Mouse (Mus musculus) CH12.LX (cell line): ENCODE data around the gene Slc4a11. TPM values are rescaled to one million over a fixed set of nuclear protein-coding genes. Genes with fewer than 3 reads are reported as not detected.

Experiments used
- DNase-seq: peaks from one replicate; pipeline ENCODE4 v3.0.0-alpha.2; 2013; ENCODE audit errors: extremely low read depth
- H3K27ac ChIP-seq: 2 replicates; pipeline ENCODE4 v1.5.1; 2012; ENCODE audit warnings: low read depth, mild to moderate bottlenecking, control low read depth, moderate library complexity; ENCODE audit not compliant: insufficient read depth
- H3K27me3 ChIP-seq: replicated peaks from 2 replicates; pipeline ENCODE3; 2012; ENCODE audit warnings: inconsistent platforms
- H3K36me3 ChIP-seq, 2 experiments: replicated peaks in 1 of 2; 2 replicates each; pipeline versions ENCODE3 to v1.6.1; 2012; ENCODE audit warnings: inconsistent platforms in 1 of 2, low read length in 1 of 2, mild to moderate bottlenecking in 1 of 2, mixed read lengths in 1 of 2, moderate library complexity in 1 of 2; ENCODE audit not compliant: control insufficient read depth in 1 of 2, insufficient read depth in 1 of 2
- H3K4me1 ChIP-seq, 2 experiments: 2 replicates each; pipeline ENCODE4 v1.6.1; 2012; ENCODE audit warnings: inconsistent platforms in 1 of 2, moderate library complexity in 1 of 2; ENCODE audit not compliant: insufficient read depth in 2 of 2, control insufficient read depth in 1 of 2
- H3K4me2 ChIP-seq: 2 replicates; pipeline ENCODE4 v1.6.1; 2012; ENCODE audit warnings: low read depth, mild to moderate bottlenecking, control low read depth; ENCODE audit not compliant: poor library complexity, insufficient read depth, severe bottlenecking
- H3K4me3 ChIP-seq, 3 experiments: fragments of 150-350 bp in 1 of 3; sonication (generic) in 1 of 3; replicated peaks in 1 of 3; 2 replicates each; pipeline versions ENCODE3 to v1.5.1; 2011 to 2012; ENCODE audit warnings: low read depth in 2 of 3, low read length in 2 of 3, mild to moderate bottlenecking in 2 of 3, moderate library complexity in 2 of 3, control low read depth in 1 of 3, improper control_type of control experiment in 1 of 3, inconsistent platforms in 1 of 3, mixed read lengths in 1 of 3; ENCODE audit not compliant: poor library complexity in 1 of 3
- H3K79me2 ChIP-seq: replicated peaks from 2 replicates; pipeline ENCODE4 v1.6.1; 2012; ENCODE audit warnings: mild to moderate bottlenecking, moderate library complexity; ENCODE audit not compliant: control insufficient read depth, poor library complexity, insufficient read depth, severe bottlenecking; ENCODE audit errors: extremely low read depth
- H3K9ac ChIP-seq: 2 replicates; pipeline ENCODE4 v1.6.1; 2012; ENCODE audit warnings: low read depth, mild to moderate bottlenecking, control low read depth, moderate library complexity; ENCODE audit not compliant: insufficient read depth
- H3K9me3 ChIP-seq: replicated peaks from 2 replicates; pipeline ENCODE3; 2012; ENCODE audit warnings: low read length, inconsistent platforms, mixed read lengths
- BHLHE40 ChIP-seq: IDR thresholded peaks from 2 replicates; pipeline ENCODE4 v1.6.1; 2011; ENCODE audit warnings: mild to moderate bottlenecking, low read depth, low read length, improper control_type of control experiment
- CHD1 ChIP-seq: IDR thresholded peaks from 2 replicates; pipeline ENCODE4 v1.6.1; 2012; ENCODE audit warnings: low read depth, low read length, improper control_type of control experiment, inconsistent platforms
- CHD2 ChIP-seq: IDR thresholded peaks from 2 replicates; pipeline ENCODE4 v1.6.1; 2011; ENCODE audit warnings: low read length, improper control_type of control experiment
- CTCF ChIP-seq, 2 experiments: IDR thresholded peaks in 1 of 2; conservative IDR thresholded peaks in 1 of 2; 2 replicates each; pipeline ENCODE4 v1.5.1; 2011 to 2012; ENCODE audit warnings: low read depth in 2 of 2, low read length in 2 of 2, improper control_type of control experiment in 1 of 2, inconsistent platforms in 1 of 2, mild to moderate bottlenecking in 1 of 2, moderate library complexity in 1 of 2
- E2F4 ChIP-seq: IDR thresholded peaks from 2 replicates; pipeline ENCODE4 v1.6.1; 2011; ENCODE audit warnings: low read depth, low read length, improper control_type of control experiment; ENCODE audit not compliant: insufficient replicate concordance
- ELF1 ChIP-seq: IDR thresholded peaks from 2 replicates; pipeline ENCODE4 v1.6.1; 2014; ENCODE audit warnings: low read depth, mild to moderate bottlenecking, inconsistent platforms, low read length, improper control_type of control experiment
- EP300 ChIP-seq: IDR thresholded peaks from 2 replicates; pipeline ENCODE4 v1.6.1; 2011; ENCODE audit warnings: low read length, improper control_type of control experiment
- GABPA ChIP-seq: IDR thresholded peaks from 2 replicates; pipeline ENCODE4 v1.6.1; 2012; ENCODE audit warnings: low read depth, low read length, improper control_type of control experiment, inconsistent platforms; ENCODE audit not compliant: insufficient replicate concordance
- HCFC1 ChIP-seq: IDR thresholded peaks from 2 replicates; pipeline ENCODE4 v1.6.1; 2012; ENCODE audit warnings: low read depth, mild to moderate bottlenecking, inconsistent platforms, low read length, improper control_type of control experiment
- IRF4 ChIP-seq: IDR thresholded peaks from 2 replicates; pipeline ENCODE4 v1.6.1; 2014; ENCODE audit warnings: low read depth, mild to moderate bottlenecking, inconsistent platforms, low read length, improper control_type of control experiment
- JUN ChIP-seq: IDR thresholded peaks from 2 replicates; pipeline ENCODE4 v1.6.1; 2011; ENCODE audit warnings: low read depth, mild to moderate bottlenecking, low read length, improper control_type of control experiment, moderate library complexity; ENCODE audit not compliant: insufficient read depth
- JUND ChIP-seq: conservative IDR thresholded peaks from 2 replicates; pipeline ENCODE4 v1.6.1; 2011; ENCODE audit warnings: low read depth, low read length, improper control_type of control experiment
- KAT2A ChIP-seq: IDR thresholded peaks from 2 replicates; pipeline ENCODE4 v1.6.1; 2012; ENCODE audit warnings: low read length, improper control_type of control experiment, inconsistent platforms; ENCODE audit not compliant: insufficient replicate concordance
- MAFK ChIP-seq: IDR thresholded peaks from 2 replicates; pipeline ENCODE4 v1.6.1; 2011; ENCODE audit warnings: low read length, improper control_type of control experiment; ENCODE audit not compliant: insufficient replicate concordance
- MAX ChIP-seq: IDR thresholded peaks from 2 replicates; pipeline ENCODE4 v1.6.1; 2011; ENCODE audit warnings: low read length, improper control_type of control experiment
- MAZ ChIP-seq: IDR thresholded peaks from 2 replicates; pipeline ENCODE4 v1.6.1; 2012; ENCODE audit warnings: low read depth, mild to moderate bottlenecking, inconsistent platforms, low read length, improper control_type of control experiment, moderate library complexity
- MEF2A ChIP-seq: IDR thresholded peaks from 2 replicates; pipeline ENCODE4 v1.6.1; 2014; ENCODE audit warnings: low read depth, mild to moderate bottlenecking, inconsistent platforms, low read length, improper control_type of control experiment, borderline replicate concordance
- MXI1 ChIP-seq: IDR thresholded peaks from 2 replicates; pipeline ENCODE4 v1.6.1; 2011; ENCODE audit warnings: mild to moderate bottlenecking, low read depth, low read length, improper control_type of control experiment
- MYC ChIP-seq: IDR thresholded peaks from 2 replicates; pipeline ENCODE4 v1.6.1; 2011; ENCODE audit warnings: low read depth, mild to moderate bottlenecking, improper control_type of control experiment, low read length
- NELFE ChIP-seq: IDR thresholded peaks from 2 replicates; pipeline ENCODE4 v1.6.1; 2011; ENCODE audit warnings: low read depth, low read length, improper control_type of control experiment
- NRF1 ChIP-seq: IDR thresholded peaks from 2 replicates; pipeline ENCODE4 v1.6.1; 2014; ENCODE audit warnings: low read depth, mild to moderate bottlenecking, inconsistent platforms, low read length, improper control_type of control experiment, moderate library complexity
- PAX5 ChIP-seq: IDR thresholded peaks from 2 replicates; pipeline ENCODE4 v1.6.1; 2012; ENCODE audit warnings: low read length, inconsistent platforms, mixed read lengths
- POLR2A ChIP-seq: IDR thresholded peaks from 2 replicates; pipeline ENCODE4 v1.6.1; 2011; ENCODE audit warnings: low read depth, mild to moderate bottlenecking, improper control_type of control experiment, low read length
- POLR2AphosphoS2 ChIP-seq: IDR thresholded peaks from 2 replicates; pipeline ENCODE4 v1.6.1; 2011; ENCODE audit warnings: low read depth, low read length, improper control_type of control experiment
- RAD21 ChIP-seq: IDR thresholded peaks from 2 replicates; pipeline ENCODE4 v1.6.1; 2011; ENCODE audit warnings: low read depth, mild to moderate bottlenecking, low read length, improper control_type of control experiment, moderate library complexity
- RCOR1 ChIP-seq: conservative IDR thresholded peaks from 2 replicates; pipeline ENCODE4 v1.6.1; 2012; ENCODE audit warnings: low read depth, mild to moderate bottlenecking, inconsistent platforms, low read length, improper control_type of control experiment
- SIN3A ChIP-seq: IDR thresholded peaks from 2 replicates; pipeline ENCODE4 v1.6.1; 2012; ENCODE audit warnings: low read length, improper control_type of control experiment, inconsistent platforms
- SMC3 ChIP-seq: IDR thresholded peaks from 2 replicates; pipeline ENCODE4 v1.6.1; 2011; ENCODE audit warnings: low read depth, low read length, improper control_type of control experiment
- TCF12 ChIP-seq: IDR thresholded peaks from 2 replicates; pipeline ENCODE4 v1.6.1; 2014; ENCODE audit warnings: low read depth, mild to moderate bottlenecking, inconsistent platforms, low read length, improper control_type of control experiment
- USF1 ChIP-seq: IDR thresholded peaks from 2 replicates; pipeline ENCODE4 v1.6.1; 2014; ENCODE audit warnings: low read depth, mild to moderate bottlenecking, inconsistent platforms, low read length, improper control_type of control experiment
- ZMIZ1 ChIP-seq: IDR thresholded peaks from 2 replicates; pipeline ENCODE4 v1.6.1; 2012; ENCODE audit warnings: low read depth, mild to moderate bottlenecking, inconsistent platforms, low read length, improper control_type of control experiment
- ZNF384 ChIP-seq: IDR thresholded peaks from 2 replicates; pipeline ENCODE4 v1.6.1; 2012; ENCODE audit warnings: low read depth, low read length, improper control_type of control experiment, inconsistent platforms
- dilution Hi-C: fragments of 300-500 bp; cut with MboI; formaldehyde crosslinking; loops from 2 replicates; pipeline ENCODE4 v1.14.3; 2020; ENCODE audit warnings: low sequenced_read_pairs; ENCODE audit not compliant: extremely low pct_unique_long_range_greater_than_20kb, extremely low pct_ligation_motif_present
- in situ Hi-C: fragments of 300-500 bp; cut with MboI; formaldehyde crosslinking; loops from 3 replicates; pipeline ENCODE4 v1.14.3; 2019; ENCODE audit warnings: low sequenced_read_pairs, low pct_ligation_motif_present, low pct_unique_long_range_greater_than_20kb, mixed read lengths
- polyA plus RNA-seq: library from polyadenylated mRNA; unstranded; fragments of >175 nt; gene quantifications from 2 replicates; pipeline ENCODE4 v1.2.1, GENCODE M21; 2012; ENCODE audit warnings: low read depth; ENCODE audit not compliant: insufficient read length
- total RNA-seq, 2 experiments: library from RNA; depleted of rRNA; stranded (reverse); fragments of 300-350 nt in 1 of 2; fragments of >200 nt in 1 of 2; gene quantifications; 2 replicates each; pipeline ENCODE4 v1.2.3; 2012 to 2014

Gene Slc4a11
- total and polyA plus RNA-seq, 3 experiments, result 0.21 to 0.30 (median 0.27) TPM

DNA sequence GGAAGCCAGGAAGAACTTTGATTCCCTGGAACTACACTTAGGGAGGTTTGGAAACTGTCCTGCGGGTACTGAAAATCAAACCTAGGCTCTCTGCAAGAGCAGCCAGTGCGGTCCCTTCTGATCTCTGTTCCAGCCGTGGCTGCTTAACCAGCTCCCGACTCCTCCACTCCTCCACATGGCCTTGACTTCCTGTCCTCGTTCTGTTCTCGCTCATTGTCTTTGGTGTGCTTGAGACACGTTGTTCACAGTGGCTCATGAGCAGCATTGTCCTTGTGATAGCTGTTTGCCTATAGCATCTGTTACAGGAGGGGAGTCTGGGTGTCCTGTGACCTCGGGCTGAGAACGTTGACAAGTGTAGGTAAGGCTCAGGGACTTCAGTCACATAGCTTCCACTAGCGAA, 20.1 kb downstream of the Slc4a11 start:
- Histone ChIP-seq H3K27ac (no peak overlapping the region), H3K9me3 (no peaks in the 10 kb centered on the region), H3K4me3 (no peak overlapping the region), H3K79me2 (no peaks in the 10 kb centered on the region; the same call in 1 of the 2 replicates), H3K27me3 (no peaks in the 10 kb centered on the region), H3K36me3 (peaks cover 91 to 92% of the 10 kb centered on the region in 2 experiments), H3K9ac (no peak overlapping the region), H3K4me2 (no peak overlapping the region), H3K4me1 (peaks cover 0 to 13% of the 10 kb centered on the region in 2 experiments; a peak in 2 of 4 replicates)
- no peak for DNase-seq
- TF ChIP-seq NELFE, result no peak
- no peak for TF ChIP-seq JUND
- no peak for TF ChIP-seq MYC
- TF ChIP-seq SMC3, result no peak
- TF ChIP-seq ELF1, result no peak
- no peak for TF ChIP-seq MEF2A
- no peak for TF ChIP-seq MAX
- TF ChIP-seq ZMIZ1, result no peak
- no peak for TF ChIP-seq BHLHE40
- no peak for TF ChIP-seq CTCF (conservative IDR thresholded peaks at IDR 0.05 in 1 of 2, IDR thresholded peaks at IDR 0.05 in 1 of 2; ENCODE audit: low read depth in 2 of 2, low read length in 2 of 2)
- no peak for TF ChIP-seq POLR2AphosphoS2
- dilution Hi-C loops (no loop called here), in situ Hi-C loops (no loop called here)

DNA sequence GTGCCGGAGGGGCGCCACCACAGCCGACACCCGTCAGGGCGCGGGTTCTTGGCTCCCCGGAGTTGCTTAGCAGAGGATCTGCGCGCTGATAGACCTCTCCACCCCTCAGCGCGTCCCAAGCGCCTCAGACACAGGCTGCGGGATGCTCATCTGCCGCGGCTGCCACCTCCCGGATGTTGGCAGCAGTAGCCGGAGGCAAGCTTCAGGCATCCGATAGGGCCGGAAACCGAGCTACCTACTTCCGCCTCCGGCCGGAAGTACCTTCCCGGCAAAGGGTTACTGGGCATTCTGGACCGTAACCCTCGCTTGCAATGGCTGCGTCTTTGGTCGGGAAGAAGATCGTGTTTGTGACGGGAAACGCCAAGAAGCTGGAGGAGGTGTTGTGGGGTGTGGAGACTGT, 29.8 kb downstream of the Slc4a11 start, which contains the start of gene Itpa:
Gene Itpa, plus strand, starts transcription at position 52 of the 400 bp plus-strand sequence.
- Histone ChIP-seq H3K9ac (peak within 1 kb of the TSS; percentile 80), H3K27me3 (no peaks in the 10 kb centered on the region), H3K9me3 (no peaks in the 10 kb centered on the region), H3K4me1 (peaks cover 8 to 39% of the 10 kb centered on the region in 2 experiments), H3K4me2 (peak within 1 kb of the TSS; percentile 80), H3K4me3 (peak within 1 kb of the TSS; percentile 71 to 93 (median 73)), H3K36me3 (peaks cover 18 to 32% of the 10 kb centered on the region in 2 experiments), H3K79me2 (peaks cover 38% of the 10 kb centered on the region), H3K27ac (no peak within 1 kb of the TSS; the same call in 1 of the 2 replicates)
- dilution Hi-C loops, result no loop called here
- DNase-seq, result peak; percentile 92
- in situ Hi-C loops, result no loop called here
- TF ChIP-seq USF1, result no peak
- no peak for TF ChIP-seq BHLHE40
- TF ChIP-seq TCF12, result peak; percentile 89
- TF ChIP-seq GABPA, result no peak; the same call in 1 of the 2 replicates
- TF ChIP-seq RAD21, result peak; percentile 52
- TF ChIP-seq KAT2A, result peak; percentile 77; the same call in 1 of the 2 replicates
- TF ChIP-seq MXI1, result peak; percentile 65; the same call in 1 of the 2 replicates
- peak; percentile 77; the same call in 1 of the 2 replicates for TF ChIP-seq MYC
- no peak for TF ChIP-seq EP300
- TF ChIP-seq MAFK, result no peak
- peak; percentile 52; the same call in 1 of the 2 replicates for TF ChIP-seq NRF1
- peak; percentile 65; the same call in 1 of the 2 replicates for TF ChIP-seq POLR2AphosphoS2
- TF ChIP-seq MAZ, result no peak
- TF ChIP-seq CTCF (conservative IDR thresholded peaks at IDR 0.05 in 1 of 2, IDR thresholded peaks at IDR 0.05 in 1 of 2; ENCODE audit: low read depth in 2 of 2, low read length in 2 of 2), result peak in 1 of 2 experiments; percentile 73; a peak in 2 of 4 replicates
- TF ChIP-seq RCOR1, result peak; percentile 59; the same call in 1 of the 2 replicates
- no peak for TF ChIP-seq CHD1
- TF ChIP-seq NELFE, result peak; percentile 91
- TF ChIP-seq ZMIZ1, result no peak
- no peak for TF ChIP-seq JUN
- TF ChIP-seq PAX5, result no peak
- no peak for TF ChIP-seq CHD2
- peak; percentile 87 for TF ChIP-seq HCFC1
- TF ChIP-seq ZNF384, result no peak
- TF ChIP-seq POLR2A, result peak; percentile 92
- TF ChIP-seq IRF4, result peak; percentile 37; the same call in 1 of the 2 replicates
- TF ChIP-seq E2F4, result 0 out of 2 replicates have a peak, but pooled peaks have one; percentile 72
- TF ChIP-seq MAX, result peak; percentile 69; the same call in 1 of the 2 replicates
- TF ChIP-seq SMC3, result peak; percentile 64
- TF ChIP-seq SIN3A, result peak; percentile 86
